Mouse (Mus musculus): ENCODE results near the gene Akap13.

Gene Akap13

DNA sequence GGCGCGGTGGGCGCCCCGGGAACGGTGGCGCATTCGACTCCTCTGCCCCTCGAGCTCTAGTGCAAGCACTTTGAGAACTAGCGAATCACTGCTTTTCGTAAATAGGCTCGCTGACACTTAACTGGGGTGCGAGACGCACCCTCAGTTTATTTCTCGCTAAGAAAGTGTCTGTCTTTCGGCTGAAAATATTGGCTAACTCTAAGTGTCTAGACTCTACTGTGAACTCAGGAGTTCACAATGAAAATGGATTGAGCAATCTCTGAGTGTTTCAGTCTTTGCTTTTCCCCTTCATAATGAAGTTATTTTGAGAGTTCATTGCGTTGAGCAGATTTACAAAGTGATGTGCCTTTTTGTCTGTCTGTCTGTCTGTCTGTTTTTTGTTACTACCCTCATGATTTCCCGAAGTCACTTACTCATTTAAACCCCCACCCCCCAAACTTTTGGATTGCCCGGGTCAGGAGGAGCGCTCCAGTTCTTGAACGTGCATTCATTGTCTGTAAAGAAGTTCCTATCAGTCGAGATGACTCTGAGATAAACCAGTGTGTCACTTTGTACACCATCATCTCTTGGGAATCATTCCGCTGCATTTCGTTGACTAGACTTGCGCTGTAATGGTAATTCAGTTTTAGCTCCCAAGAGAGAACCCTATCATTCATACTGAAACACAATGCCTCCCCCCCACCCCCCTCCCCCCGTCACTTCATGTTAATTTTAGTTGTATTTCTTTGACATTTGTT is 986 bp downstream of the Akap13 start:
- no peak for DNase-seq (ENCODE audit: low spot score in 2 of 2)

- DNase-seq (ENCODE audit: low spot score in 2 of 2), result no peak
Measured at GRCm38 (mm10) chr7:75460290-75460689, 5.0 kb downstream of the Akap13 start.

DNA sequence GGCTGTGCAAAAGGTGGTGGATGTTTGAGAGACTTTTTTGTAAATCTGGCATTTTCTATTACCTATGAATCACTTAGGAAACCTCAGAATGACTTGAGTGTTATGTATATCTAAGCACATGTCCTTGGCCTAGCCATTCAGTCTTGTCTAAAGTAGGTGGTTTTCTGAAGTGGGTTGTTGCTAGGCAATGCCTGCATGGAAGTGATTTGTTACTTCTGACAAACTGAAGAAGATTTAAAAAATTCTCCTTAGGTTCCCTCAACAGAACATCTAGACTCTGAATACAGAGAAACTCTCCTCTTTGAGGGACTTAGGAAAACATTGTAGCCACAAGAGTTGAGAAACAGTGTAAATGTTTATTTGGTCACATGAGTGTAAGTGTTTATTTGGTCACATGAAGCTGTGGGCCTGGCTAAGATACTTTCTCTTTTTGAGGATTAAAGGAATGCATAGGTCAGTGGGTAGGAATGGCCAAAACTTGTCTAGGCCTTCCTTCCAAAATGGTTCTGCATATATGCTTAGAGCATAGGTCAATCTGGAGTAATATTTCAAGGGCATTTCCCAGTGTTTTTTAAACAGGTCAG is 8.3 kb downstream of the Akap13 start:
- no peak for DNase-seq (ENCODE audit: low spot score in 2 of 2)

GRCm38 (mm10) chr7:75467791-75468190 is 12.5 kb downstream of the Akap13 start:
- DNase-seq (ENCODE audit: low spot score in 2 of 2), result no peak

DNA sequence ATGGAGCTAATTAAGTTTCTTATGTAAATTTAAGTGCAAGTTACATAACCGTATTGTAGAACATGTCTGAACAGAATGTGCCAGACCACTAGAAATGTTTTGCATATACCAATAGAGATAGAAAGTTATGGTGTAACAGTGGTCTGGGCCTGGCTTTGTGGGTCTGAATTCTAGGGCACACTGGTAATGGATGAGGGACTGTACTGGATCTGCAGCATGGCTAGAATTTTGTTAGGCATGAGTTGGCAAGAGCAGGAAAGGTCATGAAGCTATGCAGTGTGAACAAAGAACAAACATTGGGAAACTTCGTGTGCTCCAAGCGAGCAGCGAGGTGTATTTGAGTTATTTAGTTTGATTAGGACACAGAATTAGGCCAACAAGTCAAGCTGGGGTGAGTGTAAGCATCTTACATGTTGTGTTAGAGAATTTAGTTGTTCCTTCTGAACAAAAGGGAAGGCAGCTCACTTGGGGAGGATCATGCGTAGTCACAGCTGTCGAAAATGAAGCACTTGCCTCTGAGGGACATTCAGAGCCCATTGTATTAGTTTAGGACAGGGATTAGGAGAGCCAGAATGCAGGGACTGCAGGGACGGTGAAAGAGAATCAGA is 15.1 kb downstream of the Akap13 start:
- DNase-seq (ENCODE audit: low spot score in 2 of 2), result no peak

GRCm38 (mm10) chr7:75472316-75473195 is 17.2 kb downstream of the Akap13 start:
- DNase-seq (ENCODE audit: low spot score in 2 of 2), result no peak

DNA sequence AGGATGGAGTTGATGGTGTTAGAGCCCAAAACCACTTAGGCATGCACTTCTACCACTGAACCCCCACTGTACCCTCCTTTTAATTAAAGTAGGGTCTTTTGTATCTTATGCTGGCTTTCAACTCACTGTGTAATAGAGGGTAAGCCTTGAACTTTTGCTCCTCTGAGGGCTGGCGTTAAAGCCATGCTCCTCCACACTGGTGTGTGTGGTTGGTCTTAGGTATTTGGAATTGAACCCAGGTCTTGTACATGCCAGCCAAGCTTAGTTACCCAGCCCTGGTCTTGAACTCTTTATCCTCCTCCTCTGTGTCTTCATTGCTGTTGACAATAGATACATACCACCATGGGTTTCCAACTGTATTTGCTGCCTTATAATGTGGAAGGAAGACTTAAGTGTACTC is 18.0 kb downstream of the Akap13 start:
- no peak for DNase-seq (ENCODE audit: low spot score in 2 of 2)

DNA sequence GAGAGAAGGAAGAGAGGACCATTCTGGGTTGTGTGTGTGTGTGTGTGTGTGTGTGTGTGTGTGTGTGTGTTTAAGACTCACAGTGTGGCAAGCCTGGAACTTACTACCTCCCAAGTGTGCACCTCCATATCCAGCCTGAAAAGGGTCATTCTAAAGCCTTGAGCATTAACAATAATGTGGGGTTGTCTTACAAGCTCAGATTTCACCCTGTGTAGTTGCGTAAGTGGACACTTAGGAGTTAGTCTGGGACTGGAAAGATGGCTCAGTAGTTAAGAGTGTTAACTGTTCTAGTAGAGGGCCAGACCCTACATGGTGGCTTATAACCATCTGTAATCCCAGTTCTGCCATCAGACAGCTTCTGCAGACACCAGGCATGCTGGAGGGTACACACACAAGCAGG is 18.7 kb downstream of the Akap13 start:
- no peak for DNase-seq (ENCODE audit: low spot score in 2 of 2)

DNA sequence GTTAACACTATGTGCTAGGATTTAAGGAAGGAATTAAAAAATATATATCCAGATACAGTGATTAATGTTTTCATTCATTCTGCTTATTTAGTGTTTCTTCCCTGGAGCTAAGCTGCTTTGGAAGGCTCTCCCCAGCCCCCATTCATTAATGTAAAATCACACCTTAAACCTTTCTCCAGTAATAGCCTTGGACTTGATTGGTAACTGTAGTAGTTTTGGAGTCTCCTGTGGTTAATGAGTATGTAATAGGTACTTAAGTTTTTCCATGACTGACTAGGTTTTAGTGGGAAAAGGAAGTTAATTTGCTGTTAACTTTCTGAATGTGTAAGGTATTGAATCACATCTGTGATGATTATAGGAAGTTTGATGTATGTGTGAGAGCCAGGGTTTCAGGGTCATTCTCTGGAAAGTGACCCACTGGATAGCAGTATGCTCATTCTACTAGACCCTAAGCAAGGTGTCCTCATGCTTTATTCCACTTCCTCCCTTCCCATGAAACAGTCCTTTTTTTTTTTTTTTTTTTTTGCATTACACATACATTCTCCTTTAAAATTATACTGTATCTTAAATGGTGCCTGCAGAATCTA is 19.3 kb downstream of the Akap13 start:
- no peak for DNase-seq (ENCODE audit: low spot score in 2 of 2)

GRCm38 (mm10) chr7:75478060-75478459 is 22.7 kb downstream of the Akap13 start:
- no peak for DNase-seq (ENCODE audit: low spot score in 2 of 2)

- DNase-seq (ENCODE audit: low spot score in 2 of 2), result no peak
Measured at GRCm38 (mm10) chr7:75480721-75481426, 25.5 kb downstream of the Akap13 start.

DNA sequence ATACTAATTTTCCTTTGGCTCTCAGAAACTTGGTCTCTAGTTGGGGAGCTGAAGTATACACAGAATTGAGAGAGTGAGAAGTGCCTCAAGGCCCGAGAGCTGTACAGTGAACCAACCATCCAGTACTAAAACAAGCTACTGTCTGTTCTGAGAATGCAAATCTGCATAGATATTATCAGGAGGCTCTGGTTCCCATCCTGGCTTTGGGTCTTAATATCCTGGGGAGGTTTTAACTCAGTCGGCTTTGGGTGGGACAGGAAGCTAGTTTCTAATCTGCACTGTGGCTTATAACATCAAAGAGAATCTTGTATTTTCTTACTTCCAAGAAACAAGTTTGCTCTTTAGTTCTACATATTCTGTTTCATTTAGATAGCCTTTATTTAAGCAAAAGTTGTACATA is 30.7 kb downstream of the Akap13 start:
- DNase-seq (ENCODE audit: low spot score in 2 of 2), result no peak

- no peak for DNase-seq (ENCODE audit: low spot score in 2 of 2)
Measured at GRCm38 (mm10) chr7:75495941-75496441, 40.7 kb downstream of the Akap13 start.

- DNase-seq (ENCODE audit: low spot score in 2 of 2), result no peak
Measured at GRCm38 (mm10) chr7:75498627-75499026, 43.3 kb downstream of the Akap13 start.

GRCm38 (mm10) chr7:75499271-75499670 is 43.9 kb downstream of the Akap13 start:
- DNase-seq (ENCODE audit: low spot score in 2 of 2), result no peak

GRCm38 (mm10) chr7:75500164-75500563 is 44.8 kb downstream of the Akap13 start:
- DNase-seq (ENCODE audit: low spot score in 2 of 2), result no peak

GRCm38 (mm10) chr7:75500793-75501192 is 45.5 kb downstream of the Akap13 start:
- DNase-seq (ENCODE audit: low spot score in 2 of 2), result no peak

- DNase-seq (ENCODE audit: low spot score in 2 of 2), result no peak
Measured at GRCm38 (mm10) chr7:75504524-75504923, 49.2 kb downstream of the Akap13 start.

DNA sequence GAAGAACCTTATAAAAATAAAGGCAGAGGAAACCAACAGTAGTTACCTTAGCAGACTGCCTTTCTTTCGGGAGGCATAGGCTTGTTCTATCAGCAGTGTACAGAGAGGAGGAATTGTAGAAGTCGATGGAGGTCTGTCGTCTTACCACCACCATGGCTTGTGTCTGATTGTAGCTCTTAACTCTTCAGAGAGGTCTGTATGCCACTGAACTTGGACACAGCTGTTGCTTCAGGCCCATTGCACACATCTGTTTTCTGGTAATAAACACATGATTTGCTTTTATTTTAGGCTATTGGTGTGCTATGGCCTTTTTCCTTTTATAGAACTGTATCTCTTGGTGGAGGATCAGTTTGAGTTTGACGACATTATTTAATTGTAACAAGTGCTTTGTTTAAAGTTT is 51.3 kb downstream of the Akap13 start:
- no peak for DNase-seq (ENCODE audit: low spot score in 2 of 2)

GRCm38 (mm10) chr7:75509085-75509873 is 53.9 kb downstream of the Akap13 start:
- no peak for DNase-seq (ENCODE audit: low spot score in 2 of 2)

All from spleen, postnatal 4 days (tissue).